Mouse (Mus musculus): Measurements from ENCODE around the gene Plekhg3. TPM values are rescaled to one million over a fixed set of nuclear protein-coding genes. Genes with fewer than 3 reads are reported as not detected.
A peak's percentile ranks its signal among the peaks of the same experiment; 100 is the strongest.

The Plekhg3 gene
- polyA plus RNA-seq (2012; rRNA removed) = 57.9 and 67.6 TPM in 2 replicates

DNA sequence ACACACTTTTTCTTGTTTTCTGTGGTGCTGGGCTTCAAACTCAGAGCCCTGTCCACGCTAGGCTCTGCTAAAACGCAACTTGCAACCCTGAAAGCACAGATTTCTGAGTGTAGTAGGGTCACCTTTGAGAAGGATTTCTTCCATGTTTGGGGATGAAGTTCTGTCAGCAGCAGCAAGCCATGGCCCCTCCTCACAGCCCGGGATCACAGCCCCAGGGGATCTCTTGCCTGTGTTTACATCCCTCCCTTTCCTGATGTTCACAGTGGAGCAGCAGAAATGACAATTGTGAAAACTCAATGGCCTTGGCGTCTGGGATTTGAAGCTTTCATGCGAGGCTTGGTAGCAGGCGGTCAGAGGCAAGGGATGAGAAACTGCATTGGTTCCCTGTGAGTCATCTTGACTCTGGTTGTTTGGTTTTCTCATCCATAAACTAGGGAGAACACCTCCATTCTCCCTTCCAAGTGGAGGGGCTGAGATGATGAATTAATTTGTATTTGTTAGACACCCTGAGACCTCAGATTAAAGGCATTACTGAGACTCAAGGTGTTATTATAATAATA lies at the start of gene Plekhg3:
Gene Plekhg3 (plus strand): TSS at position 312 of the 560 bp plus-strand sequence.
- no peak within 1 kb of the TSS for H3K4me3 ChIP-seq (ENCODE audit: insufficient read depth, low read depth, low read length)
- H3K27me3 ChIP-seq (replicated peaks; ENCODE audit: control insufficient read depth, insufficient read depth, low read length) = no peaks in the 10 kb centered on the region
- H3K4me1 ChIP-seq (ENCODE audit: control insufficient read depth, insufficient read depth, low read length) = peaks cover 11% of the 10 kb centered on the region; the same call in 1 of the 2 replicates
- WGBS = 73% methylated on average over 6 of the region's 6 CpGs
- H3K27ac ChIP-seq (ENCODE audit: insufficient read depth, low read depth, low read length) = peak within 1 kb of the TSS; percentile 85; the same call in 1 of the 2 replicates
- TF ChIP-seq CTCF (conservative IDR thresholded peaks at IDR 0.05; ENCODE audit: insufficient read depth, insufficient read length, low read depth, low read length) (no peak), POLR2A (IDR thresholded peaks at IDR 0.05; ENCODE audit: low read depth, low read length) (no peak)
- no peaks in the 10 kb centered on the region for H3K36me3 ChIP-seq (ENCODE audit: control insufficient read depth, insufficient read depth, low read length)
- DNase-seq = no peak

DNA sequence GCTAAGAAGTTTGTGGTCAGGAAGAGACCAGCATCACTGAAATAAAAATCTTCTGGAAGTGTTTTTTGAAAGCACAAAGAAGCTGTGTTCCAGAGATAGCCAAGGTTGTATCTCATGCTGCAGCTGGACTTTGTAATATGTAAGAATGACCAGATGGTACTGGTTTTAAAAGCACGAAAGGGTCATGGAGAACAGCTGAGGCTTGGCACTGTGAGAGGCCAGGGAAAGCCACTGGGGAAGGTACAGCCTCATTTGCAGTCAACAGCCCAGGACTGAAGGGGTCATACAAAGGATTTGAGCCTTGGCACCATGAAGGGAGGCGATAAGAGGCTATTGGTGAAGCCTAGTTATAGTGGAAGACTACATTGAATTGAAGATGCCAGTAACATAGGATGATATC lies 48.2 kb upstream of the Plekhg3 start:
- Histone ChIP-seq H3K27me3 (replicated peaks; ENCODE audit: control insufficient read depth, insufficient read depth, low read length) (no peaks in the 10 kb centered on the region), H3K4me3 (ENCODE audit: insufficient read depth, low read depth, low read length) (no peak overlapping the region), H3K36me3 (ENCODE audit: control insufficient read depth, insufficient read depth, low read length) (no peaks in the 10 kb centered on the region), H3K27ac (ENCODE audit: insufficient read depth, low read depth, low read length) (no peak overlapping the region), H3K4me1 (ENCODE audit: control insufficient read depth, insufficient read depth, low read length) (no peaks in the 10 kb centered on the region)
- no peak for TF ChIP-seq POLR2A (IDR thresholded peaks at IDR 0.05; ENCODE audit: low read depth, low read length)
- WGBS = 74% methylated on average over 2 of the region's 2 CpGs
- DNase-seq = no peak

DNA sequence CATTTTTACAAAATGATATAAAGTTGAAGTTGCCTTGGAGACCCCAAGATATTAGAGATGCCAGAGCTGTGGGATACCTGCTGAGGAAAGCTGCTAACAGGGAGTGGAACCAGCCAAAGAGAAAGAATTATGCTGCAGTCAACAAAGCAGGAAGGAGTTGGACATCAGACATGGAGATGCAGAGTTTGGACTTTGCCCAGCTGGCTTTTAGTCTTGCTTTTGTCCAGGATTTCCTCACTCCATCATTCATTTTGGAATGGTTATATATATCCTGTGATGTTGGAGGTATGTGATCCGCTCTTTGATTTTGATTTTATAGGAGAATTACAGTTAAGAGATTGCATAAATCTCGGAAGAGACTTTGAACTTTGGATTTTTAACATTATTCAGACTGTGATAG lies 47.7 kb upstream of the Plekhg3 start:
- no peak for DNase-seq

DNA sequence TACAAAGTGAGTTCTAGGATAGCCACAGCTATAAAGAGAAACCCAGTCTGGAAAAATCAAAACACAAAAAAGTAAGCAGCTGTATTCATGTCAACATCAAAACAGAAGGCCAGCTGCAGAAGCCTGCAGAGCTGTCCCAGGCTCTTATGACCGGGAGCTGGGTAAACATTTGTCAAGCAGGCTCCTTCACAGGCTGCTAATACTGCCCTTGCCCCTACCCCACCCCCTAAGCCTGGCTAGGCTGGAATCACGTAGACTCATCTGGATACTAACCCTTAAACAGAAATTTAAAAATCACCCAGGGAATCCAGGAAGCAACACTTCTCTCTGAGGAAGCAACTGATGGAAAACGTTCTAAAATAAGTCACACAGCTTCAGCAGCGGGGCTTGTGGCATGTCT lies 45.8 kb upstream of the Plekhg3 start:
- no peak overlapping the region for H3K27ac ChIP-seq (ENCODE audit: insufficient read depth, low read depth, low read length)
- no peak overlapping the region for H3K4me3 ChIP-seq (ENCODE audit: insufficient read depth, low read depth, low read length)
- no peak for TF ChIP-seq CTCF (conservative IDR thresholded peaks at IDR 0.05; ENCODE audit: insufficient read depth, insufficient read length, low read depth, low read length)
- TF ChIP-seq POLR2A (IDR thresholded peaks at IDR 0.05; ENCODE audit: low read depth, low read length) = no peak
- WGBS = 55% methylated on average over 4 of the region's 4 CpGs
- H3K36me3 ChIP-seq (ENCODE audit: control insufficient read depth, insufficient read depth, low read length) = no peaks in the 10 kb centered on the region
- no peaks in the 10 kb centered on the region for H3K27me3 ChIP-seq (replicated peaks; ENCODE audit: control insufficient read depth, insufficient read depth, low read length)
- H3K4me1 ChIP-seq (ENCODE audit: control insufficient read depth, insufficient read depth, low read length) = no peaks in the 10 kb centered on the region
- DNase-seq = no peak

More for the DNA sequence above, 47.7 kb upstream of the Plekhg3 start:
- no peaks in the 10 kb centered on the region for H3K36me3 ChIP-seq (ENCODE audit: control insufficient read depth, insufficient read depth, low read length)
- no peak overlapping the region for H3K27ac ChIP-seq (ENCODE audit: insufficient read depth, low read depth, low read length)
- no peaks in the 10 kb centered on the region for H3K4me1 ChIP-seq (ENCODE audit: control insufficient read depth, insufficient read depth, low read length)
- 77% methylated on average over 2 of the region's 2 CpGs for WGBS
- TF ChIP-seq POLR2A (IDR thresholded peaks at IDR 0.05; ENCODE audit: low read depth, low read length) (no peak), CTCF (conservative IDR thresholded peaks at IDR 0.05; ENCODE audit: insufficient read depth, insufficient read length, low read depth, low read length) (no peak)
- no peaks in the 10 kb centered on the region for H3K27me3 ChIP-seq (replicated peaks; ENCODE audit: control insufficient read depth, insufficient read depth, low read length)
- H3K4me3 ChIP-seq (ENCODE audit: insufficient read depth, low read depth, low read length) = no peak overlapping the region

DNA sequence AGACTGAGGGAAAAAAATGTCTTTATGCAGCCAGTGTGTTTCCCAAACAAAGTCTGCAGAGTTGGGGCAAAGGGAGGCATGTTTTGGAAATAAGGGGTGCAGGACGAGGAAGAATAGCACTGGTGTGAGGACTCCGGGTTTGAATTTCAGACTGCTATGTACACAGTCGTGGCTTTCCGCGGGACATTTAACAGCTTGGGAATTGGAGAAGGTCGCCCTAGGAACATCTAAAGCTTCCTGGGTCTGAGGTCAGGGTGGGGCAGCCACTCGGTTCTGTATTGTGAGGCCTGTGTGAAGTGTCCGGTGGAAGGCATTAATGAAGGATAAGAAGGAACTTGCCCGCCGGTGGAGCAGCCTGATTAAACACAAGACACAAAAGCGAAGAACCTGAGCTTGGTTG lies 45.3 kb upstream of the Plekhg3 start:
- no peak for TF ChIP-seq CTCF (conservative IDR thresholded peaks at IDR 0.05; ENCODE audit: insufficient read depth, insufficient read length, low read depth, low read length)
- no peak for DNase-seq
- Histone ChIP-seq H3K36me3 (ENCODE audit: control insufficient read depth, insufficient read depth, low read length) (no peaks in the 10 kb centered on the region), H3K4me3 (ENCODE audit: insufficient read depth, low read depth, low read length) (no peak overlapping the region), H3K27me3 (replicated peaks; ENCODE audit: control insufficient read depth, insufficient read depth, low read length) (no peaks in the 10 kb centered on the region), H3K4me1 (ENCODE audit: control insufficient read depth, insufficient read depth, low read length) (no peaks in the 10 kb centered on the region), H3K27ac (ENCODE audit: insufficient read depth, low read depth, low read length) (no peak overlapping the region)
- WGBS = 55% methylated on average over 11 of the region's 11 CpGs

DNA sequence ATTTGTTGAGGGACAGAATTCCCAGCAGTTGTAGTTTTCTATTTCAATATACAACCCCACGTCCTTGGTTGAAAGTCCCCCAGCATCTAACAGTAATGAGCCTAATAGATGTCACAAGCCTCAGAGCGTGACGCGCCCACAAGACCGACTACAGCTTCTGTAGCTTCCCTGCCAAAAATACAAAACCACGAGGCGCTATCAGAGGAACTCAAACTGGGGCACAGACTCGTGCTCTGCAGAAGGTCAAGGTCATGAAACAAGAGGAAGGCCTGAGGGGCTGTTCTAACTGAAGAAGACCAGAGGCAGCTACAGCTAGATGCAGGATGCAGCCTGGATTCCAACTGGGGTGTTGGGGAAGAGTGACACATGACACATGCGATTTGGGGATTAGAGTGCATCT lies 43.7 kb upstream of the Plekhg3 start:
- Histone ChIP-seq H3K36me3 (ENCODE audit: control insufficient read depth, insufficient read depth, low read length) (no peaks in the 10 kb centered on the region), H3K4me1 (ENCODE audit: control insufficient read depth, insufficient read depth, low read length) (no peaks in the 10 kb centered on the region), H3K4me3 (ENCODE audit: insufficient read depth, low read depth, low read length) (no peak overlapping the region), H3K27me3 (replicated peaks; ENCODE audit: control insufficient read depth, insufficient read depth, low read length) (no peaks in the 10 kb centered on the region), H3K27ac (ENCODE audit: insufficient read depth, low read depth, low read length) (no peak overlapping the region)
- 57% methylated on average over 9 of the region's 9 CpGs for WGBS
- TF ChIP-seq CTCF (conservative IDR thresholded peaks at IDR 0.05; ENCODE audit: insufficient read depth, insufficient read length, low read depth, low read length) (no peak), POLR2A (IDR thresholded peaks at IDR 0.05; ENCODE audit: low read depth, low read length) (no peak)
- DNase-seq = no peak

DNA sequence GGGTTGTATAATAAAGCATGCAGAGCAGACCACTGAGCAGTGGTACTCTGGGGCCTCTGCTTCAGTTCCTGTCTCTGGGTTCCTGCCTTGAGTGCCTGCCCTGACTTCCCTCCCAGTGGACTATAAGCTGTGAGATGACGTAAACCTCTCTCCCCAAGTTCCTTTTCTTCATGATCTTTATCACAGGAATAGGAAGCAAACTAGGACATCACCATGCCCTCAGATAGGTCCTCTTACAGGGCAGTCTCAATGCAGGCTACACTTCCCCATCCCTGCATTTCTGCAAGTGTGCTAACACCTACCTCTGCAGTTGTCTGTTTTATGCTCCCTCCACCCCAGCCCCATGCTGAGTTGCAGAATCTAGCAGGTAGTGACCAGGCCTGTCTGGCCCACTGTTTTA lies 39.9 kb upstream of the Plekhg3 start:
- TF ChIP-seq CTCF (conservative IDR thresholded peaks at IDR 0.05; ENCODE audit: insufficient read depth, insufficient read length, low read depth, low read length) (no peak), POLR2A (IDR thresholded peaks at IDR 0.05; ENCODE audit: low read depth, low read length) (no peak)
- WGBS = 86% methylated on average over 1 of the region's 1 CpGs
- H3K27me3 ChIP-seq (replicated peaks; ENCODE audit: control insufficient read depth, insufficient read depth, low read length) = no peaks in the 10 kb centered on the region
- no peaks in the 10 kb centered on the region for H3K4me1 ChIP-seq (ENCODE audit: control insufficient read depth, insufficient read depth, low read length)
- no peak overlapping the region for H3K27ac ChIP-seq (ENCODE audit: insufficient read depth, low read depth, low read length)
- H3K36me3 ChIP-seq (ENCODE audit: control insufficient read depth, insufficient read depth, low read length) = no peaks in the 10 kb centered on the region
- DNase-seq = no peak
- H3K4me3 ChIP-seq (ENCODE audit: insufficient read depth, low read depth, low read length) = no peak overlapping the region

Measured in kidney, adult 2 months (tissue).